Comparison of ENCODE assay signal across 11 mouse cellular contexts in the genomic region with DNA sequence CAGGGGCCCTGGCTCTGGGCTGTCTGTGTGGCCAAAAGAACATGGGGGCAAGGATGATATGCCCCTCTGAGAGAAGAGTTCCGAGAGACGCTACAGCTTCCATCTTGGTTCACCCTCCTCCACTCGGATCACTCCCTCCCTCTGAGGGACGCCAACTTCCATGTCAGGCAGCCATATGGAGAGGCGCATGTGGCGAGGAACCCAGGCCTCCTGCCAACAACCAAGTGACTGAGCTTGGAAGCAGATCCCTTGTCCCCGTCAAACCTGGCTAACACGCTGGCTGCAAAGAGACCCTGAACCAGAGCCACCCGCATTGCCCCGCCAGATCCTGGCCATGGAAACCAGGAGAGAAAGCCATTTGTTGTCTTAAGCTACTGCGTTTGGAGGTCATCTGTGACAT. TPM values are rescaled to one million over a fixed set of nuclear protein-coding genes. Genes with fewer than 3 reads are reported as not detected.
DNase-seq lines count a peak whose midpoint lies in the region; ATAC-seq lines count a peak whose summit lies in the region.
"Had no signal": no experiment of that assay in that cellular context is flagged by ENCODE, and none has a peak within 500 bp of the region (broad histone marks: within the 10 kb centered on the region; RNA-seq: fewer than 3 reads in every experiment).

No protein-coding gene starts in this region.

- no peak overlapping the region for H3K4me2 ChIP-seq in forebrain, embryonic 11.5 days (ENCODE audit: low read depth, low read length, severe bottlenecking)
- H3K4me2 ChIP-seq in forebrain, embryonic 16.5 days (ENCODE audit: low read length), result peak overlapping the region; percentile 32
- H3K4me2 ChIP-seq: kidney, embryonic 15.5 days had no signal

- no peak overlapping the region for H3K9ac ChIP-seq in forebrain, embryonic 11.5 days (ENCODE audit: low read length)
- H3K9ac ChIP-seq in forebrain, embryonic 16.5 days (replicated peaks; ENCODE audit: low read depth, low read length), result no peak overlapping the region
- H3K9ac ChIP-seq: kidney, embryonic 15.5 days; liver, embryonic 14.5 days had no signal

- no peak overlapping the region for H3K4me3 ChIP-seq in forebrain, embryonic 10.5 days
- no peak overlapping the region for H3K4me3 ChIP-seq in forebrain, embryonic 11.5 days (ENCODE audit: low read depth, low read length)
- H3K4me3 ChIP-seq in forebrain, embryonic 16.5 days (replicated peaks; ENCODE audit: low read length), result no peak overlapping the region
- H3K4me3 ChIP-seq: kidney, embryonic 15.5 days had no signal

- no peak for ATAC-seq in forebrain, embryonic 11.5 days (replicated peaks; ENCODE audit: low FRiP score)
- ATAC-seq in forebrain, embryonic 16.5 days, result peak; percentile 85

- DNase-seq in forebrain, embryonic 10.5 days (ENCODE audit: extremely low spot score, low spot score), result no peak
- no peak for DNase-seq in forebrain, embryonic 11.5 days (ENCODE audit: low spot score)
- DNase-seq in brain, adult 2 months (ENCODE audit: low read depth, low spot score), result peak; percentile 99
- DNase-seq in layer of hippocampus, postnatal 36 days, result peak; percentile 83 to 85
- DNase-seq in neural tube, embryonic 10.5 days (ENCODE audit: extremely low spot score, low spot score), result no peak
- no peak for DNase-seq in kidney, adult 9 months
- DNase-seq in kidney, adult 18-20 months, result no peak
- DNase-seq: gastrocnemius, postnatal 14 days had no signal

- H3K27me3 ChIP-seq in forebrain, embryonic 10.5 days (ENCODE audit: poor library complexity, severe bottlenecking), result peaks cover 9% of the 10 kb centered on the region; the same call in 1 of the 2 replicates
- no peaks in the 10 kb centered on the region for H3K27me3 ChIP-seq in forebrain, embryonic 11.5 days (ENCODE audit: control insufficient read depth, insufficient read depth, low read length)
- 0 out of 2 replicates have a peak, but pooled peaks cover 2% of the 10 kb centered on the region for H3K27me3 ChIP-seq in forebrain, embryonic 16.5 days (replicated peaks; ENCODE audit: control insufficient read depth, insufficient read depth, low read length)

- WGBS in forebrain, embryonic 10.5 days, result 85% methylated on average over 11 of the region's 11 CpGs
- WGBS in forebrain, embryonic 11.5 days, result 80% methylated on average over 11 of the region's 11 CpGs
- WGBS in forebrain, embryonic 16.5 days, result 33% methylated on average over 11 of the region's 11 CpGs

- no peaks in the 10 kb centered on the region for H3K9me3 ChIP-seq in forebrain, embryonic 10.5 days
- no peaks in the 10 kb centered on the region for H3K9me3 ChIP-seq in forebrain, embryonic 11.5 days (ENCODE audit: control insufficient read depth, low read length)
- H3K9me3 ChIP-seq in forebrain, embryonic 16.5 days (ENCODE audit: control insufficient read depth, low read length), result no peaks in the 10 kb centered on the region
- H3K9me3 ChIP-seq: kidney, embryonic 15.5 days had no signal

- peaks cover 30% of the 10 kb centered on the region for H3K4me1 ChIP-seq in forebrain, embryonic 10.5 days
- H3K4me1 ChIP-seq in forebrain, embryonic 11.5 days (replicated peaks; ENCODE audit: control insufficient read depth, insufficient read depth, low read length), result no peaks in the 10 kb centered on the region
- peaks cover 16% of the 10 kb centered on the region for H3K4me1 ChIP-seq in forebrain, embryonic 16.5 days (replicated peaks; ENCODE audit: control insufficient read depth, insufficient read depth, low read length)
- H3K4me1 ChIP-seq: kidney, embryonic 15.5 days had no signal

- H3K36me3 ChIP-seq in forebrain, embryonic 10.5 days (replicated peaks), result no peaks in the 10 kb centered on the region
- H3K36me3 ChIP-seq in forebrain, embryonic 11.5 days (ENCODE audit: control insufficient read depth, insufficient read depth, low read length), result no peaks in the 10 kb centered on the region
- no peaks in the 10 kb centered on the region for H3K36me3 ChIP-seq in forebrain, embryonic 16.5 days (ENCODE audit: control insufficient read depth, insufficient read depth)
- H3K36me3 ChIP-seq: kidney, embryonic 15.5 days had no signal

- 0 out of 2 replicates have a peak overlapping the region, but pooled peaks have one; percentile 30 for H3K27ac ChIP-seq in forebrain, embryonic 10.5 days
- H3K27ac ChIP-seq in forebrain, embryonic 11.5 days (ENCODE audit: low read depth, low read length), result no peak overlapping the region
- H3K27ac ChIP-seq in forebrain, embryonic 16.5 days (ENCODE audit: low read length), result peak overlapping the region; percentile 82
- H3K27ac ChIP-seq: kidney, embryonic 15.5 days; liver, embryonic 14.5 days had no signal

RNA-seq across cellular contexts. Expression of gene Rbfox3, which starts 29.1 kb away (rescaled TPM):
- polyA plus RNA-seq in forebrain, embryonic 10.5 days (2016; fragmentation: Nextera tagmentation; extraction: Ambion mirVana), result 2.0 and 2.6 TPM in 2 replicates
- 6.9 and 8.8 TPM in 2 replicates for polyA plus RNA-seq in forebrain, embryonic 11.5 days (2014; fragmentation: Nextera tagmentation; extraction: Ambion mirVana)
- polyA plus RNA-seq in forebrain, embryonic 16.5 days (2015; fragmentation: Nextera tagmentation; extraction: Ambion mirVana), result 46.4 and 56.3 TPM in 2 replicates
- total RNA-seq in layer of hippocampus, postnatal 36 days (2021), result 100 to 1,000 TPM; 266 to 269 TPM

RNA-seq across cellular contexts. Expression of gene Enpp7, which starts 47.4 kb away (rescaled TPM):
- polyA plus RNA-seq in forebrain, embryonic 10.5 days (2016; fragmentation: Nextera tagmentation; extraction: Ambion mirVana), result not detected in 2 replicates
- polyA plus RNA-seq in forebrain, embryonic 11.5 days (2014; fragmentation: Nextera tagmentation; extraction: Ambion mirVana), result not detected in 2 replicates
- not detected in 2 replicates for polyA plus RNA-seq in forebrain, embryonic 16.5 days (2015; fragmentation: Nextera tagmentation; extraction: Ambion mirVana)
- not detected for total RNA-seq in layer of hippocampus, postnatal 36 days (2021)
- total RNA-seq: gastrocnemius, postnatal 14 days had no signal
- polyA plus RNA-seq: kidney, embryonic 15.5 days; liver, embryonic 14.5 days had no signal

Comparison
In these comparisons a context has a peak if more than half of its experiments do, and no peak if none do; other contexts are left out.
1. DNase-seq: peak in brain, adult 2 months (single experiment) and layer of hippocampus, postnatal 36 days (2 of 2); none in forebrain, embryonic 10.5 days (single experiment), forebrain, embryonic 11.5 days (single experiment), neural tube, embryonic 10.5 days (single experiment), kidney, adult 9 months (single experiment) and kidney, adult 18-20 months (single experiment).